Mouse (Mus musculus): ENCODE results near the gene Ncbp3. TPM values are rescaled to one million over a fixed set of nuclear protein-coding genes. Genes with fewer than 3 reads are reported as not detected.
"Not testable (repeated sequence)": the region's sequence is repeated elsewhere in the genome, so short reads cannot be mapped to it uniquely, and the experiment has no call there.

The Ncbp3 gene
- polyA plus RNA-seq, 1 experiment from 2014 or later: 4.2 TPM

DNA sequence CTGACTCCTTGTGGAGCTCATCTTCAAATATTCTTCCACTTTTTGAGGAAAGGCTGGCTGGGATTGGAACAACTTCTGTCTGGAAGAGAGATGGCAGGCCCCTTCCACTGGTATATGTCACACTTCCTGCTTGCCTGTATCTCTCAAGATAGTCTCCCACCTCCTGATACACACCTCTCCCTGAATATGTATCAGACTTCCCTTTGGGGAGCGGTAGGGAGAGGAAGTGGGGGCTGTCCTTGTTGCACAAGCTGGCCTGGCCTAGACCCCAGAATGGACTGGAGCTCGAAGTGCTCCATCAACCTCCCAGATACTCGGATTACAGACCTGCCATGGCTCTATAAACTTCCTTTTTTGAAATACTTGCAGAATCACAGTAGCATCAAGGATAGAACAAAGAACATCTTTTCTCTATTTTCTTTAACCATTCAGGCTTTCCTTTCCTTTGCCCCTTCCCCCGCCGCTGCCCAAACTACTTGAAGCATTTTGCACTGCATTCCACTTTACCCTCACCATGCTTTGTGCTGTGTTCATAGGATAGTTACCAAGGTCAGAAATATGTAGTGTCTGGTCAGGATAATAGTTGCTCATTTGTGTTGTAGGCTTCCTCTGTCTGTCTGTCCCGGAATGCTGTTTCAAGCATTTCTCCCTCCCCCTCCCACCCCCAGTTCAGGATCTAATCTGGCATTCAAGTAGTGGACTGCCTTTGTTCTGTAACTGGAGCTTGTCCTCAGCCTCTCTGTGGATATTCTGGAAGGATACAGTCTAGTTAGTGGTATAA lies 40.3 kb downstream of the Ncbp3 start:
- Histone ChIP-seq H3K27me3 (no peaks in the 10 kb centered on the region), H3K4me2 (no peak overlapping the region), H3K9ac (no peak overlapping the region), H3K9me3 (replicated peaks) (no peaks in the 10 kb centered on the region), H3K27ac (replicated peaks) (no peak overlapping the region), H3K36me3 (replicated peaks) (0 out of 2 replicates have a peak, but pooled peaks cover 14% of the 10 kb centered on the region), H3K4me3 (replicated peaks) (no peak overlapping the region), H3K4me1 (replicated peaks) (peaks cover 20% of the 10 kb centered on the region)
- ATAC-seq (ENCODE audit: insufficient read depth): no peak
- WGBS (ENCODE audit: insufficient replicate concordance): 40% methylated on average over 6 of the region's 6 CpGs

GRCm38 (mm10) chr11:73090283-73090682 lies 42.7 kb downstream of the Ncbp3 start, which contains the start of gene Itgae:
TSS of gene Itgae (plus strand) at chr11:73090583.
- Histone ChIP-seq H3K4me3 (replicated peaks) (no peak within 1 kb of the TSS), H3K36me3 (replicated peaks) (no peaks in the 10 kb centered on the region), H3K4me2 (no peak within 1 kb of the TSS), H3K27me3 (no peaks in the 10 kb centered on the region), H3K9me3 (replicated peaks) (no peaks in the 10 kb centered on the region), H3K9ac (no peak within 1 kb of the TSS), H3K27ac (replicated peaks) (no peak within 1 kb of the TSS), H3K4me1 (replicated peaks) (peaks cover 5% of the 10 kb centered on the region)
- ATAC-seq (ENCODE audit: insufficient read depth): no peak
- 47% methylated on average over 4 of the region's 4 CpGs for WGBS (ENCODE audit: insufficient replicate concordance)

- no peak for ATAC-seq (ENCODE audit: insufficient read depth)
- WGBS (ENCODE audit: insufficient replicate concordance): 75% methylated on average over 2 of the region's 2 CpGs
- Histone ChIP-seq H3K4me3 (replicated peaks) (no peak overlapping the region), H3K9ac (no peak overlapping the region), H3K4me1 (replicated peaks) (peaks cover under 1% of the 10 kb centered on the region), H3K4me2 (no peak overlapping the region), H3K36me3 (replicated peaks) (no peaks in the 10 kb centered on the region), H3K9me3 (replicated peaks) (no peaks in the 10 kb centered on the region), H3K27me3 (no peaks in the 10 kb centered on the region), H3K27ac (replicated peaks) (no peak overlapping the region)
These were observed 43.2 kb downstream of the Ncbp3 start for GRCm38 (mm10) chr11:73090826-73091225.

- Histone ChIP-seq H3K4me2 (no peak overlapping the region), H3K9ac (no peak overlapping the region), H3K27ac (replicated peaks) (no peak overlapping the region), H3K36me3 (replicated peaks) (no peaks in the 10 kb centered on the region), H3K4me3 (replicated peaks) (no peak overlapping the region), H3K4me1 (replicated peaks) (no peaks in the 10 kb centered on the region), H3K9me3 (replicated peaks) (no peaks in the 10 kb centered on the region), H3K27me3 (no peaks in the 10 kb centered on the region)
- WGBS (ENCODE audit: insufficient replicate concordance): 45% methylated on average over 4 of the region's 4 CpGs
- no peak for ATAC-seq (ENCODE audit: insufficient read depth)
These were observed 44.5 kb downstream of the Ncbp3 start for GRCm38 (mm10) chr11:73092057-73092456.

- WGBS (ENCODE audit: insufficient replicate concordance): 34% methylated on average over 7 of the region's 7 CpGs
These were observed 45.3 kb downstream of the Ncbp3 start for GRCm38 (mm10) chr11:73092877-73093276.

GRCm38 (mm10) chr11:73094231-73094995 lies 46.8 kb downstream of the Ncbp3 start:
- Histone ChIP-seq H3K4me2 (no peak overlapping the region), H3K4me1 (replicated peaks) (no peaks in the 10 kb centered on the region), H3K27ac (replicated peaks) (no peak overlapping the region), H3K27me3 (no peaks in the 10 kb centered on the region), H3K36me3 (replicated peaks) (no peaks in the 10 kb centered on the region), H3K4me3 (replicated peaks) (no peak overlapping the region), H3K9ac (no peak overlapping the region), H3K9me3 (replicated peaks) (no peaks in the 10 kb centered on the region)
- no peak for ATAC-seq (ENCODE audit: insufficient read depth)
- 46% methylated on average over 11 of the region's 11 CpGs for WGBS (ENCODE audit: insufficient replicate concordance)

More at GRCm38 (mm10) chr11:73092877-73093276, 45.3 kb downstream of the Ncbp3 start:
- Histone ChIP-seq H3K9me3 (replicated peaks) (no peaks in the 10 kb centered on the region), H3K4me1 (replicated peaks) (no peaks in the 10 kb centered on the region), H3K4me2 (no peak overlapping the region), H3K27ac (replicated peaks) (no peak overlapping the region), H3K27me3 (no peaks in the 10 kb centered on the region), H3K4me3 (replicated peaks) (no peak overlapping the region), H3K9ac (no peak overlapping the region), H3K36me3 (replicated peaks) (no peaks in the 10 kb centered on the region)
- ATAC-seq (ENCODE audit: insufficient read depth): no peak

DNA sequence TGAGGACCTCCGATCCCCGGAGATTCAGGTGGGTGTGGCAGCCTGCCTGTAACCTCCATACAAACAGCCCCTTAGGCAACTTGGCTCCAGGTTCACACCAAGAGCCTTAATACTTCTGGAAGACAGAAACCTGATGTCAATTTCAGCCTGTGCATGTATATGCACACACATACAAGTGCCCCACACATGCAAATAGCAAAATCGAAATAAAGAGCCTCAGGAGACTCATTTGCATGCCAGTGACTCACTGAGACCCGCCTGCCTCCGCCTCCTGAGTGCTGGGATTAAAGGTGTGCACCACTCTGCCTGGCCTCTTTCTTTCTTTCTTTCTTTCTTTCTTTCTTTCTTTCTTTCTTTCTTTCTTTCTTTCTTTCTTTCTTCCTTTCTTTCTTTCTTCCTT lies 51.3 kb downstream of the Ncbp3 start:
- no peak overlapping the region for H3K4me3 ChIP-seq (replicated peaks)
- ATAC-seq (ENCODE audit: insufficient read depth): no peak
- no peaks in the 10 kb centered on the region for H3K36me3 ChIP-seq (replicated peaks)
- no peak overlapping the region for H3K4me2 ChIP-seq
- no peak overlapping the region for H3K9ac ChIP-seq
- no peaks in the 10 kb centered on the region for H3K27me3 ChIP-seq
- no peak overlapping the region for H3K27ac ChIP-seq (replicated peaks)
- H3K9me3 ChIP-seq (replicated peaks): no peaks in the 10 kb centered on the region
- H3K4me1 ChIP-seq (replicated peaks): no peaks in the 10 kb centered on the region
- WGBS (ENCODE audit: insufficient replicate concordance): 49% methylated on average over 5 of the region's 5 CpGs

DNA sequence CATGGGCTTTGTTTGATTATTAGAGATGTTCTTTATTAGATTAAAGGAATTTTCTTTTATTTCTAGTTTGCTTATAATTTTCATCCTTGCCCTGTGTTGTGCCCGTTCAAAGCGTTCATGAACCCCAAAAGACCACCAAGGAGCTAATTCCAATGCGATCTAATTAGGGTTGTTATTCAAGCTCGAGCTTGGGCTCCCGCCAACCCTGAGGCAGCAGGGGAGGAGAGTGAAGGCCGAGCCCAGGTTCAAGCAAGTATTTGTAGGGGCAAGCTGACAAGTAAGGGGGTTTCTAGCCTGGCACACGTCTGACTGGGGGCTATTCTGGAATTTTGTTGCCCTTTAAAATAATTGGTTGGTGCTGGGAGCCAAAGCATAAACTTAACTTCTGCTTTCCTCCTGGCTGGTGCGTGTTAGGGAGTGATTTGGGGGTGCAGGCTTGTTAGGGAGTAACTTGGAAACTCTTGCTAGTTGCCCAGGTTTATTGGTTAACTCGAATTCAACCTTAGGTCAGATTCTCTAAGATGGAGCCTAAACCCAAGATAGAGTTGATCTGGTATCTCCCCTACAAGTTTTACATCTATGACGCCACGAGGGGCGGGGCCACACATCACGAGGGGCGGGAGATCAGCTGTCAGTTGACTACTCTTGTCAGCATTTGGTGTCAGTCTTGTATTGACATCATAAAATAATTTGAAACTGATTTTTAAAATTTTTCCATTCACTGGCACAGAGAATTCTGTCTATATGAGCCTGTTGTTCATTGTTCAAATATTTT lies 52.6 kb downstream of the Ncbp3 start:
- H3K27me3 ChIP-seq: no peaks in the 10 kb centered on the region
- WGBS (ENCODE audit: insufficient replicate concordance): 53% methylated on average over 14 of the region's 14 CpGs
- H3K9ac ChIP-seq: no peak overlapping the region
- no peaks in the 10 kb centered on the region for H3K36me3 ChIP-seq (replicated peaks)
- no peak overlapping the region for H3K27ac ChIP-seq (replicated peaks)
- H3K4me1 ChIP-seq (replicated peaks): no peaks in the 10 kb centered on the region
- ATAC-seq (ENCODE audit: insufficient read depth): no peak
- H3K4me3 ChIP-seq (replicated peaks): no peak overlapping the region
- H3K4me2 ChIP-seq: no peak overlapping the region
- no peaks in the 10 kb centered on the region for H3K9me3 ChIP-seq (replicated peaks)

DNA sequence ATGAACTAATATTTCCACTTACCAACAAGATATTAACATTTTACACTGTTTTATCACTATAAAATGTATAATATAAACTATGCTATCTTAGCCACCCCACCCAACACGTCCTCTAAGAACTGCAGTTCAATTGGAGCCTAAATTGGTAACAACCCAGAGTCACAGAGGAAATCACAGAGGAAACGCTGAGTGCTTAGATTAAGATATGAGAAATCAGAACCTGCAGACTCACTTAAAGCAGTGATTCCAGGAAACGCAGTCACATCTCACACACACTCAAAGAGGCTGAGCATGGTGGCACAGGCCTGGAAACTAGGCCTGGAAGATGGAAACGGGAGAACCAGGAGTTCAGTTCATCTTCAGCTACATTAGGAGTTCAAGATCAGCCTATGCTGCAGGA lies 53.7 kb downstream of the Ncbp3 start:
- Histone ChIP-seq H3K27me3 (no peaks in the 10 kb centered on the region), H3K4me1 (replicated peaks) (no peaks in the 10 kb centered on the region), H3K27ac (replicated peaks) (no peak overlapping the region), H3K9me3 (replicated peaks) (no peaks in the 10 kb centered on the region), H3K36me3 (replicated peaks) (no peaks in the 10 kb centered on the region), H3K4me2 (no peak overlapping the region), H3K9ac (no peak overlapping the region), H3K4me3 (replicated peaks) (no peak overlapping the region)
- 29% methylated on average over 4 of the region's 4 CpGs for WGBS (ENCODE audit: insufficient replicate concordance)
- ATAC-seq (ENCODE audit: insufficient read depth): no peak

DNA sequence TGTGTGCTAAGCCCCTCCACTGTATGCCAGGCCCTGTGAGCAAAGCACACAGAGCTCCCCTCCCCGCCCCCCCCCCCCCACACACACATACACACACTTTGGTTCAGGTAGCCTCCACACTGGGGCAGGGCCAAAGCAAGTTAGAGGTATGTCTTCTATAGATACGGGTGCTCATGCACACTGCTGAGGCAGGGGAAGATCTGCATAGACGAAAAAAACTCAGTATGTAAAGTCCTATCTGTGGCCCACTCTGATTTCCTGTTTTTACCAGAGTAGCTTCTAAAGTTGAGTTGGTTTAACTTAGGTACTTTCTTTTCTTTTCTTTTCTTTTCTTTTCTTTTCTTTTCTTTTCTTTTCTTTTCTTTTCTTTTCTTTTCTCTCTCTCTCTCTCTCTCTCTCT lies 57.7 kb downstream of the Ncbp3 start:
- no peak for ATAC-seq (ENCODE audit: insufficient read depth)
- H3K9me3 ChIP-seq (replicated peaks): no peaks in the 10 kb centered on the region
- 21% methylated on average over 3 of the region's 3 CpGs for WGBS (ENCODE audit: insufficient replicate concordance)
- no peaks in the 10 kb centered on the region for H3K36me3 ChIP-seq (replicated peaks)
- no peak overlapping the region for H3K4me3 ChIP-seq (replicated peaks)
- peaks cover 12% of the 10 kb centered on the region for H3K4me1 ChIP-seq (replicated peaks)
- H3K27me3 ChIP-seq: no peaks in the 10 kb centered on the region
- H3K9ac ChIP-seq: no peak overlapping the region
- no peak overlapping the region for H3K27ac ChIP-seq (replicated peaks)
- H3K4me2 ChIP-seq: no peak overlapping the region

GRCm38 (mm10) chr11:73107358-73107757 lies 59.8 kb downstream of the Ncbp3 start:
- not testable (repeated sequence) for H3K9ac ChIP-seq
- 31% methylated on average over 3 of the region's 3 CpGs for WGBS (ENCODE audit: insufficient replicate concordance)

More at GRCm38 (mm10) chr11:73107358-73107757, 59.8 kb downstream of the Ncbp3 start:
- not testable (repeated sequence) for H3K36me3 ChIP-seq (replicated peaks); H3K4me2 ChIP-seq; H3K27me3 ChIP-seq; H3K9me3 ChIP-seq (replicated peaks); H3K4me3 ChIP-seq (replicated peaks); ATAC-seq (ENCODE audit: insufficient read depth); H3K27ac ChIP-seq (replicated peaks)
- peaks cover 12% of the 10 kb centered on the region for H3K4me1 ChIP-seq (replicated peaks)

All from liver, embryonic 15.5 days (tissue).